Mouse (Mus musculus) kidney, postnatal 10 days (tissue): ENCODE measurements at regions not wholly inside any gene's neighbourhood (a gene's known extent, or its start where the extent isn't known, plus 50 kb on each side); places are given as distances from the start of the nearest gene placed in this dataset.

Source experiments
- DNase-seq: peaks from one replicate; pipeline ENCODE4 v3.0.0; 2021; ENCODE audit warnings: mixed read lengths

- no peak for DNase-seq
Measured at GRCm38 (mm10) chr16:25088649-25089019, 198.0 kb upstream of the Tprg start.

- no peak for DNase-seq
Measured at GRCm38 (mm10) chr16:25104165-25104564, 182.5 kb upstream of the Tprg start.

GRCm38 (mm10) chr16:25104603-25105002 lies 182.0 kb upstream of the Tprg start:
- no peak for DNase-seq

GRCm38 (mm10) chr16:25140164-25140563 lies 146.5 kb upstream of the Tprg start:
- DNase-seq: peak; percentile 80

- DNase-seq: no peak
Measured at GRCm38 (mm10) chr16:25147486-25147885, 139.1 kb upstream of the Tprg start.

- no peak for DNase-seq
Measured at GRCm38 (mm10) chr16:25149186-25149585, 137.4 kb upstream of the Tprg start.

GRCm38 (mm10) chr16:25176870-25177269 lies 109.7 kb upstream of the Tprg start:
- no peak for DNase-seq

- DNase-seq: no peak
Measured at GRCm38 (mm10) chr16:25178055-25178454, 108.6 kb upstream of the Tprg start.

GRCm38 (mm10) chr16:25181939-25182338 lies 104.7 kb upstream of the Tprg start:
- no peak for DNase-seq

GRCm38 (mm10) chr16:25197079-25197478 lies 89.5 kb upstream of the Tprg start:
- DNase-seq: no peak

GRCm38 (mm10) chr16:25198844-25199243 lies 87.8 kb upstream of the Tprg start:
- DNase-seq: no peak

GRCm38 (mm10) chr16:25199984-25200383 lies 86.6 kb upstream of the Tprg start:
- DNase-seq: no peak

- DNase-seq: no peak
Measured at GRCm38 (mm10) chr16:25201094-25201770, 85.4 kb upstream of the Tprg start.

- no peak for DNase-seq
Measured at GRCm38 (mm10) chr16:25213250-25213649, 73.4 kb upstream of the Tprg start.

- peak; percentile 11 for DNase-seq
Measured at GRCm38 (mm10) chr16:25220552-25220951, 66.1 kb upstream of the Tprg start.

GRCm38 (mm10) chr16:25224801-25225200 lies 61.8 kb upstream of the Tprg start:
- DNase-seq: no peak
